Mouse (Mus musculus): ENCODE measurements at regions not wholly inside any gene's neighbourhood (a gene's known extent, or its start where the extent isn't known, plus 50 kb on each side); places are given as distances from the start of the nearest gene placed in this dataset.

- TF ChIP-seq POLR2A (IDR thresholded peaks at IDR 0.05; ENCODE audit: insufficient read depth, low read depth, low read length) (no peak), CTCF (IDR thresholded peaks at IDR 0.05; ENCODE audit: insufficient read depth, low read depth, low read length) (no peak)
These were observed 158.3 kb downstream of the Qdpr start for GRCm38 (mm10) chr5:45291752-45292151.

Measured in olfactory bulb, adult 2 months (tissue).